Mouse (Mus musculus): Measurements from ENCODE around the gene Gm36079. TPM values are rescaled to one million over a fixed set of nuclear protein-coding genes. Genes with fewer than 3 reads are reported as not detected.
"Not testable (repeated sequence)": the region's sequence is repeated elsewhere in the genome, so short reads cannot be mapped to it uniquely, and the experiment has no call there.

Gene Gm36079
- polyA plus RNA-seq, 1 experiment, result not detected

GRCm38 (mm10) chr13:120031676-120032075 is 4.9 kb upstream of the Gm36079 start:
- H3K4me1 ChIP-seq (ENCODE audit: control insufficient read depth, insufficient read depth, insufficient read length, low read length); H3K4me3 ChIP-seq (ENCODE audit: insufficient read depth, low read depth, low read length); H3K27ac ChIP-seq (replicated peaks; ENCODE audit: low read depth, low read length): not testable (repeated sequence)

GRCm38 (mm10) chr13:120027368-120027767 is 557 bp upstream of the Gm36079 start:
- not testable (repeated sequence) for H3K4me3 ChIP-seq (ENCODE audit: insufficient read depth, low read depth, low read length); H3K4me1 ChIP-seq (ENCODE audit: control insufficient read depth, insufficient read depth, insufficient read length, low read length); H3K27ac ChIP-seq (replicated peaks; ENCODE audit: low read depth, low read length)

- not testable (repeated sequence) for H3K4me1 ChIP-seq (ENCODE audit: control insufficient read depth, insufficient read depth, insufficient read length, low read length); H3K27ac ChIP-seq (replicated peaks; ENCODE audit: low read depth, low read length); H3K4me3 ChIP-seq (ENCODE audit: insufficient read depth, low read depth, low read length)
Observed at GRCm38 (mm10) chr13:120026373-120026772, 438 bp downstream of the Gm36079 start.

- not testable (repeated sequence) for H3K4me3 ChIP-seq (ENCODE audit: insufficient read depth, low read depth, low read length); H3K27ac ChIP-seq (replicated peaks; ENCODE audit: low read depth, low read length); H3K4me1 ChIP-seq (ENCODE audit: control insufficient read depth, insufficient read depth, insufficient read length, low read length)
Observed at GRCm38 (mm10) chr13:120025576-120025975, 1.2 kb downstream of the Gm36079 start.

GRCm38 (mm10) chr13:120025004-120025403 is 1.8 kb downstream of the Gm36079 start:
- not testable (repeated sequence) for H3K27ac ChIP-seq (replicated peaks; ENCODE audit: low read depth, low read length); H3K4me1 ChIP-seq (ENCODE audit: control insufficient read depth, insufficient read depth, insufficient read length, low read length); H3K4me3 ChIP-seq (ENCODE audit: insufficient read depth, low read depth, low read length)

- not testable (repeated sequence) for H3K4me1 ChIP-seq (ENCODE audit: control insufficient read depth, insufficient read depth, insufficient read length, low read length); H3K27ac ChIP-seq (replicated peaks; ENCODE audit: low read depth, low read length); H3K4me3 ChIP-seq (ENCODE audit: insufficient read depth, low read depth, low read length)
Observed at GRCm38 (mm10) chr13:120024581-120024980, 2.2 kb downstream of the Gm36079 start.

GRCm38 (mm10) chr13:120021477-120021876 is 5.3 kb downstream of the Gm36079 start:
- H3K27ac ChIP-seq (replicated peaks; ENCODE audit: low read depth, low read length); H3K4me3 ChIP-seq (ENCODE audit: insufficient read depth, low read depth, low read length); H3K4me1 ChIP-seq (ENCODE audit: control insufficient read depth, insufficient read depth, insufficient read length, low read length): not testable (repeated sequence)

- H3K27ac ChIP-seq (replicated peaks; ENCODE audit: low read depth, low read length); H3K4me1 ChIP-seq (ENCODE audit: control insufficient read depth, insufficient read depth, insufficient read length, low read length); H3K4me3 ChIP-seq (ENCODE audit: insufficient read depth, low read depth, low read length): not testable (repeated sequence)
Observed at GRCm38 (mm10) chr13:120015348-120016007, 11.3 kb downstream of the Gm36079 start.

GRCm38 (mm10) chr13:120013962-120014361 is 12.8 kb downstream of the Gm36079 start:
- H3K27ac ChIP-seq (replicated peaks; ENCODE audit: low read depth, low read length); H3K4me3 ChIP-seq (ENCODE audit: insufficient read depth, low read depth, low read length); H3K4me1 ChIP-seq (ENCODE audit: control insufficient read depth, insufficient read depth, insufficient read length, low read length): not testable (repeated sequence)

- H3K4me3 ChIP-seq (ENCODE audit: insufficient read depth, low read depth, low read length); H3K4me1 ChIP-seq (ENCODE audit: control insufficient read depth, insufficient read depth, insufficient read length, low read length); H3K27ac ChIP-seq (replicated peaks; ENCODE audit: low read depth, low read length): not testable (repeated sequence)
Observed at GRCm38 (mm10) chr13:120013544-120013943, 13.3 kb downstream of the Gm36079 start.

GRCm38 (mm10) chr13:120010068-120010467 is 16.7 kb downstream of the Gm36079 start:
- H3K27ac ChIP-seq (replicated peaks; ENCODE audit: low read depth, low read length); H3K4me3 ChIP-seq (ENCODE audit: insufficient read depth, low read depth, low read length); H3K4me1 ChIP-seq (ENCODE audit: control insufficient read depth, insufficient read depth, insufficient read length, low read length): not testable (repeated sequence)

GRCm38 (mm10) chr13:119999215-119999614 is 27.6 kb downstream of the Gm36079 start:
- H3K4me1 ChIP-seq (ENCODE audit: control insufficient read depth, insufficient read depth, insufficient read length, low read length); H3K27ac ChIP-seq (replicated peaks; ENCODE audit: low read depth, low read length); H3K4me3 ChIP-seq (ENCODE audit: insufficient read depth, low read depth, low read length): not testable (repeated sequence)

- not testable (repeated sequence) for H3K4me3 ChIP-seq (ENCODE audit: insufficient read depth, low read depth, low read length); H3K27ac ChIP-seq (replicated peaks; ENCODE audit: low read depth, low read length); H3K4me1 ChIP-seq (ENCODE audit: control insufficient read depth, insufficient read depth, insufficient read length, low read length)
Observed at GRCm38 (mm10) chr13:119998442-119999086, 28.2 kb downstream of the Gm36079 start.

GRCm38 (mm10) chr13:119991917-119992496 is 34.8 kb downstream of the Gm36079 start:
- H3K4me3 ChIP-seq (ENCODE audit: insufficient read depth, low read depth, low read length); H3K4me1 ChIP-seq (ENCODE audit: control insufficient read depth, insufficient read depth, insufficient read length, low read length); H3K27ac ChIP-seq (replicated peaks; ENCODE audit: low read depth, low read length): not testable (repeated sequence)

GRCm38 (mm10) chr13:119991264-119991663 is 35.5 kb downstream of the Gm36079 start:
- not testable (repeated sequence) for H3K4me3 ChIP-seq (ENCODE audit: insufficient read depth, low read depth, low read length); H3K4me1 ChIP-seq (ENCODE audit: control insufficient read depth, insufficient read depth, insufficient read length, low read length); H3K27ac ChIP-seq (replicated peaks; ENCODE audit: low read depth, low read length)
